Comparison of ENCODE assay signal across 8 mouse cellular contexts in the genomic region with DNA sequence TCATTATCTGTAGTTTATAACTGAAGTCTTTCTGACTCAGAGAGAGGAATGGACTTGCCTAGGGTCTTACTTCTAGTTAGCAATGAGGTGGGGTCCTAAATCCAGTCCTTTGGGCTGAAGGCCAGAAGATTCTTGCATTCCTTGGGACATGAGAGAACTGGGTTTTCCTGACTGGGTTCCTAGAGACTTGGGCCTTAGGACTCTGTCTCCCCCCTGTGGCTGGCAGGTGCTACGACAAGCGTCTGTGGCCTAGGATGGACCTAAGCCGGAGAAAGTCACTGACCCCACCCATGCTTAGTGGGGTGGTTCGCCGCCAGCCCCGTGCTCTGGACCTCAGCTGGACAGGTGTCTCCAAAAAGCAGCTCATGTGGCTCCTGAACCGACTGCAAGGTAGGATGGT. TPM values are rescaled to one million over a fixed set of nuclear protein-coding genes. Genes with fewer than 3 reads are reported as not detected.
A peak's percentile ranks its signal among the peaks of the same experiment; 100 is the strongest.
DNase-seq lines count a peak whose midpoint lies in the region; ATAC-seq and TF ChIP-seq lines count a peak whose summit lies in the region.

No protein-coding gene starts in this region.

- no peak overlapping the region for H3K4me3 ChIP-seq in heart, adult 2 months

- H3K4me1 ChIP-seq in heart, adult 2 months (ENCODE audit: control insufficient read depth, insufficient read depth, low read length) = no peaks in the 10 kb centered on the region; the same call in 1 of the 2 replicates

- intact Hi-C loops in left cerebral cortex, postnatal 25 days (cut with DNase I) = no loop called here
- intact Hi-C loops in left cerebral cortex, postnatal 36 days (cut with DNase I) = no loop called here
- intact Hi-C loops in heart, adult 2 months (cut with DNase I) = loop anchor here (1.0 to 10.0 kb wide), 2 partner anchors 86 to 246 kb away; a partner anchor contains a TSS

- peak; percentile 99 for TF ChIP-seq CTCF in heart, adult 2 months (IDR thresholded peaks at IDR 0.05)

- no peak overlapping the region for H3K9ac ChIP-seq in heart, adult 2 months (ENCODE audit: low read depth, low read length)

- H3K79me2 ChIP-seq in heart, adult 2 months (replicated peaks; ENCODE audit: control insufficient read depth, insufficient read depth, low read length) = no peaks in the 10 kb centered on the region

- no peak overlapping the region for H3K27ac ChIP-seq in heart, adult 2 months

- no peaks in the 10 kb centered on the region for H3K27me3 ChIP-seq in heart, adult 2 months (ENCODE audit: control insufficient read depth, insufficient read depth, low read length)

- peak; percentile 71; the same call in 1 of the 2 replicates for TF ChIP-seq EP300 in heart, adult 2 months (IDR thresholded peaks at IDR 0.05; ENCODE audit: insufficient read depth, low read depth, low read length)

- peak; percentile 77 for ATAC-seq in megakaryocyte-erythroid progenitor cell, adult 5-6 weeks (replicated peaks; ENCODE audit: low FRiP score, low TSS enrichment, poor library complexity, severe bottlenecking)

- no peak for TF ChIP-seq POLR2A in heart, adult 2 months (IDR thresholded peaks at IDR 0.05; ENCODE audit: insufficient read depth, low read depth, low read length)

- peak; percentile 47 to 63 for DNase-seq in left cerebral cortex, postnatal 25 days (ENCODE audit: low spot score in 2 of 2)
- DNase-seq in left cerebral cortex, postnatal 36 days (ENCODE audit: low spot score in 2 of 2) = no peak
- DNase-seq in MN1 (ENCODE audit: low spot score) = peak; percentile 84
- peak; percentile 75 for DNase-seq in cerebellum, adult 8-10 months
- DNase-seq in heart, adult 2 months = peak; percentile 79 to 80
- DNase-seq in kidney, postnatal 36 days = peak; percentile 65 to 85
- peak; percentile 51 to 53 for DNase-seq in thymus, postnatal 36 days

- no peaks in the 10 kb centered on the region for H3K36me3 ChIP-seq in heart, adult 2 months (ENCODE audit: control insufficient read depth, insufficient read depth, low read length)

- WGBS in heart, adult 2 months = 11% methylated on average over 7 of the region's 7 CpGs

RNA-seq across cellular contexts. Expression of a gene that starts 8.6 kb away (rescaled TPM):
- 10 to 100 TPM; 23.1 to 23.7 TPM for total RNA-seq in left cerebral cortex, postnatal 25 days (2021)
- total RNA-seq in left cerebral cortex, postnatal 36 days (2021) = 10 to 100 TPM; 18.9 to 25.4 TPM
- 10 to 100 TPM; 21.9 to 23.5 TPM for total RNA-seq in heart, adult 2 months (2021)
- 27.5 and 31.7 TPM in 2 replicates for polyA plus RNA-seq in heart, adult 2 months (2012; rRNA removed)
- total RNA-seq in megakaryocyte-erythroid progenitor cell, adult 5-6 weeks (2014; fragmentation: Nextera tagmentation) = 23.4 and 29.5 TPM in 2 replicates
- 21.0 and 22.9 TPM in 2 replicates for total RNA-seq in megakaryocyte-erythroid progenitor cell, adult 5-6 weeks (2017)

RNA-seq across cellular contexts. Expression of a gene that starts 15.4 kb away (rescaled TPM):
- 10 to 100 TPM; 42.3 to 43.4 TPM for total RNA-seq in left cerebral cortex, postnatal 25 days (2021)
- total RNA-seq in left cerebral cortex, postnatal 36 days (2021) = 10 to 100 TPM; 40.0 to 53.4 TPM
- 10 to 100 TPM; 16.3 to 18.5 TPM for total RNA-seq in heart, adult 2 months (2021)
- polyA plus RNA-seq in heart, adult 2 months (2012; rRNA removed) = 7.1 and 8.6 TPM in 2 replicates
- 83.0 and 94.4 TPM in 2 replicates for total RNA-seq in megakaryocyte-erythroid progenitor cell, adult 5-6 weeks (2014; fragmentation: Nextera tagmentation)
- 10.6 and 19.5 TPM in 2 replicates for total RNA-seq in megakaryocyte-erythroid progenitor cell, adult 5-6 weeks (2017)

RNA-seq across cellular contexts. Expression of a gene that starts 16.7 kb away (rescaled TPM):
- 10 to 100 TPM; 81.3 to 88.2 TPM for total RNA-seq in left cerebral cortex, postnatal 25 days (2021)
- total RNA-seq in left cerebral cortex, postnatal 36 days (2021) = 10 to 100 TPM; 73.2 to 84.6 TPM
- total RNA-seq in heart, adult 2 months (2021) = 1 to 10 TPM; 3.3 to 3.4 TPM
- polyA plus RNA-seq in heart, adult 2 months (2012; rRNA removed) = 4.1 and 4.8 TPM in 2 replicates
- total RNA-seq in megakaryocyte-erythroid progenitor cell, adult 5-6 weeks (2014; fragmentation: Nextera tagmentation) = 11.6 and 14.2 TPM in 2 replicates
- total RNA-seq in megakaryocyte-erythroid progenitor cell, adult 5-6 weeks (2017) = 12.2 and 12.5 TPM in 2 replicates

RNA-seq across cellular contexts. Expression of a gene that starts 24.4 kb away (rescaled TPM):
- 1 to 10 TPM; 3.5 to 4.5 TPM for total RNA-seq in left cerebral cortex, postnatal 25 days (2021)
- 1 to 10 TPM; 3.9 to 4.1 TPM for total RNA-seq in left cerebral cortex, postnatal 36 days (2021)
- 1 to 10 TPM; 1.6 to 2.6 TPM for total RNA-seq in heart, adult 2 months (2021)
- not detected in 2 replicates for polyA plus RNA-seq in heart, adult 2 months (2012; rRNA removed)
- total RNA-seq in megakaryocyte-erythroid progenitor cell, adult 5-6 weeks (2014; fragmentation: Nextera tagmentation) = 1.0 TPM in 1 of 2 replicates, not detected in the other
- 0.85 TPM in 1 of 2 replicates, not detected in the other for total RNA-seq in megakaryocyte-erythroid progenitor cell, adult 5-6 weeks (2017)

RNA-seq across cellular contexts. Expression of a gene that starts 29.1 kb away (rescaled TPM):
- total RNA-seq in left cerebral cortex, postnatal 25 days (2021) = not detected
- total RNA-seq in left cerebral cortex, postnatal 36 days (2021) = not detected
- not detected for total RNA-seq in heart, adult 2 months (2021)
- polyA plus RNA-seq in heart, adult 2 months (2012; rRNA removed) = not detected in 2 replicates
- total RNA-seq in megakaryocyte-erythroid progenitor cell, adult 5-6 weeks (2014; fragmentation: Nextera tagmentation) = not detected in 2 replicates
- total RNA-seq in megakaryocyte-erythroid progenitor cell, adult 5-6 weeks (2017) = not detected in 2 replicates

Comparison
In these comparisons a context has a peak if more than half of its experiments do, and no peak if none do; other contexts are left out.
1. DNase-seq: peak in left cerebral cortex, postnatal 25 days (2 of 2), MN1 (single experiment), cerebellum, adult 8-10 months (single experiment), heart, adult 2 months (2 of 2), kidney, postnatal 36 days (2 of 2) and thymus, postnatal 36 days (2 of 2); none in left cerebral cortex, postnatal 36 days (0 of 2).
2. RNA of a gene that starts 16.7 kb away (total RNA-seq): 81.3 to 88.2 TPM in left cerebral cortex, postnatal 25 days and 73.2 to 84.6 TPM in left cerebral cortex, postnatal 36 days; 11.6 to 14.2 TPM in megakaryocyte-erythroid progenitor cell, adult 5-6 weeks and 3.3 to 3.4 TPM in heart, adult 2 months; every median in the first group is over 4 times any median in the second.